Mouse (Mus musculus) kidney, embryonic 14.5 days (tissue): Measurements from ENCODE around the gene Wsb1. TPM values are rescaled to one million over a fixed set of nuclear protein-coding genes. Genes with fewer than 3 reads are reported as not detected.
A peak's percentile ranks its signal among the peaks of the same experiment; 100 is the strongest.

Source experiments
- ATAC-seq: fragments of 200-750 bp; cut with Nextera tagmentation; 2 replicates; pipeline ENCODE4 v1.8.0; 2017; ENCODE audit warnings: moderate number of reproducible peaks, mild to moderate bottlenecking, moderate TSS enrichment, moderate library complexity; ENCODE audit not compliant: low FRiP score, low TSS enrichment
- H3K27ac ChIP-seq: fragments of 300-500 bp; sonication (generic); 2 replicates; pipeline ENCODE4 v1.5.1; 2014; ENCODE audit warnings: low read depth, mild to moderate bottlenecking, low read length, moderate library complexity, mixed read lengths
- H3K27me3 ChIP-seq: fragments of 300-500 bp; sonication (generic); 2 replicates; pipeline ENCODE4 v1.6.1; 2014; ENCODE audit warnings: mild to moderate bottlenecking, low read length; ENCODE audit not compliant: control insufficient read depth, insufficient read depth
- H3K36me3 ChIP-seq: fragments of 300-500 bp; sonication (generic); 2 replicates; pipeline ENCODE4 v1.6.1; 2014; ENCODE audit warnings: low read length, mixed read lengths; ENCODE audit not compliant: control insufficient read depth, insufficient read depth
- H3K4me1 ChIP-seq: fragments of 300-500 bp; sonication (generic); 2 replicates; pipeline ENCODE4 v1.6.1; 2014; ENCODE audit warnings: low read length, mixed read lengths; ENCODE audit not compliant: control insufficient read depth, insufficient read depth
- H3K4me2 ChIP-seq: fragments of 300-500 bp; sonication (generic); replicated peaks from 2 replicates; pipeline ENCODE4 v1.6.1; 2014; ENCODE audit warnings: low read depth, mild to moderate bottlenecking, low read length
- H3K4me3 ChIP-seq: fragments of 300-500 bp; sonication (generic); 2 replicates; pipeline ENCODE4 v1.5.1; 2014; ENCODE audit warnings: mild to moderate bottlenecking, low read length
- H3K9ac ChIP-seq: fragments of 300-500 bp; sonication (generic); 2 replicates; pipeline ENCODE4 v1.6.1; 2014; ENCODE audit warnings: low read depth, mild to moderate bottlenecking, low read length, moderate library complexity
- H3K9me3 ChIP-seq: fragments of 300-500 bp; sonication (generic); 2 replicates; pipeline ENCODE4 v1.6.1; 2016; ENCODE audit warnings: low read length; ENCODE audit not compliant: control insufficient read depth
- WGBS: fragments of 180-500 bp; shearing (Covaris S2); extraction: QIAGEN DNeasy Blood & Tissue Kit; methylation state at CpG from one replicate; pipeline ENCODE4 v1.1.7; 2014; 5-methylcytosine and 5-hydroxymethylcytosine counted together
- polyA plus RNA-seq: library from polyadenylated mRNA; unstranded; fragments of >200 nt; fragmentation: Nextera tagmentation; extraction: Ambion mirVana; gene quantifications from 2 replicates; pipeline ENCODE4 v1.2.1, GENCODE M21; 2014

Wsb1 gene
- polyA plus RNA-seq, 1 experiment from 2014 or later: 403 TPM

GRCm38 (mm10) chr11:79225371-79226155, 28.9 kb downstream of the Wsb1 start:
- no peak for ATAC-seq
- Histone ChIP-seq H3K27me3 (no peaks in the 10 kb centered on the region), H3K9ac (no peak overlapping the region), H3K9me3 (no peaks in the 10 kb centered on the region), H3K4me1 (peaks cover 32% of the 10 kb centered on the region), H3K36me3 (no peaks in the 10 kb centered on the region), H3K27ac (peak overlapping the region; percentile 42; the same call in 1 of the 2 replicates), H3K4me3 (no peak overlapping the region), H3K4me2 (no peak overlapping the region)
- WGBS: 41% methylated on average over 8 of the region's 8 CpGs

GRCm38 (mm10) chr11:79224562-79225280, 29.8 kb downstream of the Wsb1 start:
- H3K27me3 ChIP-seq: no peaks in the 10 kb centered on the region
- no peak overlapping the region for H3K4me3 ChIP-seq
- peak overlapping the region; percentile 77 for H3K27ac ChIP-seq
- H3K36me3 ChIP-seq: no peaks in the 10 kb centered on the region
- peak; percentile 77 for ATAC-seq
- H3K4me1 ChIP-seq: peaks cover 27% of the 10 kb centered on the region
- peak overlapping the region; percentile 23; the same call in 1 of the 2 replicates for H3K9ac ChIP-seq
- H3K4me2 ChIP-seq: peak overlapping the region; percentile 21; the same call in 1 of the 2 replicates
- 23% methylated on average over 18 of the region's 18 CpGs for WGBS
- H3K9me3 ChIP-seq: no peaks in the 10 kb centered on the region

- peaks cover 20% of the 10 kb centered on the region for H3K4me1 ChIP-seq
- no peak for ATAC-seq
- H3K4me2 ChIP-seq: no peak overlapping the region
- no peak overlapping the region for H3K4me3 ChIP-seq
- H3K36me3 ChIP-seq: no peaks in the 10 kb centered on the region
- no peaks in the 10 kb centered on the region for H3K9me3 ChIP-seq
- 90% methylated on average over 6 of the region's 6 CpGs for WGBS
- H3K9ac ChIP-seq: no peak overlapping the region
- no peaks in the 10 kb centered on the region for H3K27me3 ChIP-seq
- H3K27ac ChIP-seq: no peak overlapping the region
Measured at GRCm38 (mm10) chr11:79223420-79223819, 31.1 kb downstream of the Wsb1 start.

GRCm38 (mm10) chr11:79222661-79223060, 31.8 kb downstream of the Wsb1 start:
- Histone ChIP-seq H3K4me3 (no peak overlapping the region), H3K4me1 (peaks cover 16% of the 10 kb centered on the region), H3K9me3 (no peaks in the 10 kb centered on the region; the same call in 1 of the 2 replicates), H3K4me2 (no peak overlapping the region), H3K36me3 (no peaks in the 10 kb centered on the region), H3K27me3 (no peaks in the 10 kb centered on the region), H3K9ac (no peak overlapping the region), H3K27ac (no peak overlapping the region)
- ATAC-seq: no peak
- WGBS: 88% methylated on average over 6 of the region's 6 CpGs

- no peaks in the 10 kb centered on the region; the same call in 1 of the 2 replicates for H3K9me3 ChIP-seq
- no peaks in the 10 kb centered on the region for H3K36me3 ChIP-seq
- H3K27me3 ChIP-seq: no peaks in the 10 kb centered on the region
- no peak overlapping the region for H3K9ac ChIP-seq
- ATAC-seq: no peak
- H3K4me3 ChIP-seq: no peak overlapping the region
- WGBS: 62% methylated on average over 5 of the region's 5 CpGs
- H3K4me1 ChIP-seq: peaks cover 16% of the 10 kb centered on the region
- H3K27ac ChIP-seq: no peak overlapping the region
- no peak overlapping the region for H3K4me2 ChIP-seq
Measured at GRCm38 (mm10) chr11:79221641-79222040, 32.8 kb downstream of the Wsb1 start.

- ATAC-seq: no peak
- Histone ChIP-seq H3K9ac (no peak overlapping the region), H3K4me2 (no peak overlapping the region), H3K4me3 (no peak overlapping the region), H3K27me3 (no peaks in the 10 kb centered on the region), H3K9me3 (no peaks in the 10 kb centered on the region; the same call in 1 of the 2 replicates), H3K27ac (peak overlapping the region; percentile 15; the same call in 1 of the 2 replicates), H3K4me1 (peaks cover 4% of the 10 kb centered on the region; the same call in 1 of the 2 replicates), H3K36me3 (no peaks in the 10 kb centered on the region)
- WGBS: 49% methylated on average over 8 of the region's 8 CpGs
Measured at GRCm38 (mm10) chr11:79218936-79219626, 35.4 kb downstream of the Wsb1 start.

- Histone ChIP-seq H3K9me3 (no peaks in the 10 kb centered on the region; the same call in 1 of the 2 replicates), H3K36me3 (no peaks in the 10 kb centered on the region), H3K4me1 (peaks cover 4% of the 10 kb centered on the region; the same call in 1 of the 2 replicates), H3K27me3 (no peaks in the 10 kb centered on the region), H3K4me3 (no peak overlapping the region), H3K4me2 (no peak overlapping the region), H3K9ac (no peak overlapping the region), H3K27ac (no peak overlapping the region)
- ATAC-seq: no peak
- 95% methylated on average over 1 of the region's 1 CpGs for WGBS
Measured at GRCm38 (mm10) chr11:79218061-79218460, 36.4 kb downstream of the Wsb1 start.

- no peak for ATAC-seq
- Histone ChIP-seq H3K4me3 (no peak overlapping the region), H3K27ac (no peak overlapping the region), H3K36me3 (no peaks in the 10 kb centered on the region), H3K9ac (no peak overlapping the region), H3K9me3 (no peaks in the 10 kb centered on the region; the same call in 1 of the 2 replicates), H3K4me1 (peaks cover 4% of the 10 kb centered on the region; the same call in 1 of the 2 replicates), H3K27me3 (no peaks in the 10 kb centered on the region), H3K4me2 (no peak overlapping the region)
- 48% methylated on average over 6 of the region's 6 CpGs for WGBS
Measured at GRCm38 (mm10) chr11:79217133-79217532, 37.3 kb downstream of the Wsb1 start.
